Mouse (Mus musculus): ENCODE measurements around the gene Uhmk1. TPM values are rescaled to one million over a fixed set of nuclear protein-coding genes. Genes with fewer than 3 reads are reported as not detected.

Uhmk1 gene
- total RNA-seq, 1 experiment, result 18.8 TPM

DNA sequence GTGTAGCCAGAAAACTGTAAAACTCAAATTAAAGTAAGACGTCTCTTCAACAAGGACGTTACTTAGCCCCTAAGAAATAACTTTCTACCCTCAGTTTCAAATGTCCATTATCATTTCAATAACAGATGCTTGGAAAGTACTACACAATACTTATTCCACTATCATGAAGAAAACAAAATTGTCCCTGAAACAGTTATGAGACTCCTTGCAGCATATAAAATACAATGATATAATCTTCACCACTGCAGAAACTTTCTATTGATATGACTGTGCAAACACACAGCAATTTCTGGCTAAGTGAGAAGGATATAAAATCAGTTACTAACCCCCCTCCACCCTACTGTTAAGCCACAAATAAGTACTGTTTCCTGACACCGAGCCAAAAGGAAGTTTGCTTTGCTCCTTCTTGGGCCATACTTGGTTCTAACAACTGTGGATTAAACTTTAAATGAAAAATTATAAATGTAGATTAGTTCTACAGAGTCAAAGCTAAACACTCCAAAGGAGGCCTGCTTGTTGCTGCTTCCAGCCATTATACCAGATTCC, 51.7 kb downstream of the Uhmk1 start:
- no peak overlapping the region for H3K9ac ChIP-seq (ENCODE audit: insufficient read depth, low read depth, low read length, poor library complexity, severe bottlenecking)
- no peak overlapping the region for H3K4me3 ChIP-seq (ENCODE audit: insufficient read depth in 1 of 2, low read depth in 1 of 2, low read length in 2 of 2, poor library complexity in 1 of 2, severe bottlenecking in 1 of 2)
- in situ Hi-C loops (cut with MboI; ENCODE audit: low sequenced_read_pairs in 2 of 2, unreplicated experiment in 2 of 2), result no loop called here
- peaks cover 3% of the 10 kb centered on the region; the same call in 1 of the 2 replicates for H3K36me3 ChIP-seq (ENCODE audit: control insufficient read depth, insufficient read depth, low read length, poor library complexity, severe bottlenecking)
- no peaks in the 10 kb centered on the region for H3K9me3 ChIP-seq (ENCODE audit: control insufficient read depth, insufficient read depth, low read depth, low read length)
- TF ChIP-seq CHD2 (IDR thresholded peaks at IDR 0.05; ENCODE audit: low read depth, low read length) (no peak), ZNF384 (IDR thresholded peaks at IDR 0.05; ENCODE audit: low read depth, low read length) (no peak), HCFC1 (IDR thresholded peaks at IDR 0.05; ENCODE audit: borderline replicate concordance, insufficient read depth, low read length) (no peak), MAFK (IDR thresholded peaks at IDR 0.05; ENCODE audit: insufficient read depth, low read depth, low read length) (no peak), ZC3H11A (IDR thresholded peaks at IDR 0.05; ENCODE audit: borderline replicate concordance, low read depth, low read length) (no peak)
- peaks cover 0 to 2% of the 10 kb centered on the region in 2 experiments; a peak in 1 of 4 replicates for H3K4me1 ChIP-seq (ENCODE audit: control insufficient read depth in 2 of 2, insufficient read depth in 2 of 2, low read length in 2 of 2, poor library complexity in 1 of 2)
- no peak for DNase-seq (ENCODE audit: low read depth, low spot score)
- no peak overlapping the region for H3K27ac ChIP-seq (ENCODE audit: insufficient read depth, low read depth, low read length, poor library complexity, severe bottlenecking)

DNA sequence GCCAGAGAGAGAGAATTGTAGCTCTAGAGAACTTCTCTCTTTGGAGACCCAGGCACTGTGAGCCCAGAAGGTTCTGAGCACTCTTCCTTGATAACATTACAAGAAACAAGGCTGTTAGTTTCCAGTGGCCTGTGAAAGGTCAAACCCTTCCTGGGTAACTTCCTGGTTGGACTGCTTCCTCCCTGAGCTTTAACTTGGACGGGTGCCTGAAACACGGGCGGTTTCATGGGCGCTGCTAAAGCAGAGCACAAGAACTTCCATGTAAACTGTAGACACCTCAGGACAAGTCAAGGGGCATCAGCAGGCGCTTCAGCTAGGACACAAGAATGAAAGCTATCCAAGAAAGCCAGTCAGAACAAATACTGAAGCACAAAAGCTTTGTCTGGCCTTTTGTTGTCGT, 53.3 kb downstream of the Uhmk1 start:
- Histone ChIP-seq H3K36me3 (ENCODE audit: control insufficient read depth, insufficient read depth, low read length, poor library complexity, severe bottlenecking) (peaks cover 3% of the 10 kb centered on the region; the same call in 1 of the 2 replicates), H3K9ac (ENCODE audit: insufficient read depth, low read depth, low read length, poor library complexity, severe bottlenecking) (no peak overlapping the region), H3K9me3 (ENCODE audit: control insufficient read depth, insufficient read depth, low read depth, low read length) (no peaks in the 10 kb centered on the region), H3K4me3 (ENCODE audit: insufficient read depth in 1 of 2, low read depth in 1 of 2, low read length in 2 of 2, poor library complexity in 1 of 2, severe bottlenecking in 1 of 2) (no peak overlapping the region), H3K27ac (ENCODE audit: insufficient read depth, low read depth, low read length, poor library complexity, severe bottlenecking) (no peak overlapping the region), H3K4me1 (ENCODE audit: control insufficient read depth in 2 of 2, insufficient read depth in 2 of 2, low read length in 2 of 2, poor library complexity in 1 of 2) (peaks cover 0 to 2% of the 10 kb centered on the region in 2 experiments; a peak in 1 of 4 replicates)
- TF ChIP-seq CHD2 (IDR thresholded peaks at IDR 0.05; ENCODE audit: low read depth, low read length), result no peak
- no peak for TF ChIP-seq ZNF384 (IDR thresholded peaks at IDR 0.05; ENCODE audit: low read depth, low read length)
- no peak for TF ChIP-seq MAFK (IDR thresholded peaks at IDR 0.05; ENCODE audit: insufficient read depth, low read depth, low read length)
- TF ChIP-seq HCFC1 (IDR thresholded peaks at IDR 0.05; ENCODE audit: borderline replicate concordance, insufficient read depth, low read length), result no peak
- no peak for TF ChIP-seq ZC3H11A (IDR thresholded peaks at IDR 0.05; ENCODE audit: borderline replicate concordance, low read depth, low read length)
- in situ Hi-C loops (cut with MboI; ENCODE audit: low sequenced_read_pairs in 2 of 2, unreplicated experiment in 2 of 2), result no loop called here
- no peak for DNase-seq (ENCODE audit: low read depth, low spot score)

DNA sequence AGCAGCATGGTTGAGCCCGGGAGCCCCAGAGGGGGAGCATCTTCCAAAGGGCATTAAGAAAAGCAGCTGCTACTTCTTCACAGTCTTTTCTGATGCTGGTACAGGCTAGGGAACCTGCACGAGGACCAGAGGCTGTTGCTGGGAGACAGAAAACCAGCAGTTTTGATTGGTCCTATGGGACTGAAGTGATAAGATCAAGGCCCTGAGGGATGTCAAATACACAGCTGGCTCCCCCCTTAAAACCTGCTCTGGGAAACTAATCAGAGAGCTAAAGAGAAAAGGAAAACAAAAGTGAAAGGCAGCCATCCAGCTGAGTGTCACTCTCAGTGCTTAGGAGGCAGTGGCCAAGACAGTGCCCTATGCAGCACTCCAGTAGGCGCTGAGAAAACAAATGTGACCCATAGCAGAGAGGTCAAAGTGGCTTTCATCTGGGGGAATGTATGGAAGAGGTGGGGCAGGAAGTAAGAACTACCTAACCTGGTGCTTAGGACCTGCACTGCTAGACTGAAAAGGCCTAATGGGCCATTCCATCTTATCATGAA, 54.7 kb downstream of the Uhmk1 start:
- Histone ChIP-seq H3K4me1 (ENCODE audit: control insufficient read depth in 2 of 2, insufficient read depth in 2 of 2, low read length in 2 of 2, poor library complexity in 1 of 2) (no peaks in the 10 kb centered on the region), H3K36me3 (ENCODE audit: control insufficient read depth, insufficient read depth, low read length, poor library complexity, severe bottlenecking) (0 out of 2 replicates have a peak, but pooled peaks cover 3% of the 10 kb centered on the region), H3K9me3 (ENCODE audit: control insufficient read depth, insufficient read depth, low read depth, low read length) (no peaks in the 10 kb centered on the region)

DNA sequence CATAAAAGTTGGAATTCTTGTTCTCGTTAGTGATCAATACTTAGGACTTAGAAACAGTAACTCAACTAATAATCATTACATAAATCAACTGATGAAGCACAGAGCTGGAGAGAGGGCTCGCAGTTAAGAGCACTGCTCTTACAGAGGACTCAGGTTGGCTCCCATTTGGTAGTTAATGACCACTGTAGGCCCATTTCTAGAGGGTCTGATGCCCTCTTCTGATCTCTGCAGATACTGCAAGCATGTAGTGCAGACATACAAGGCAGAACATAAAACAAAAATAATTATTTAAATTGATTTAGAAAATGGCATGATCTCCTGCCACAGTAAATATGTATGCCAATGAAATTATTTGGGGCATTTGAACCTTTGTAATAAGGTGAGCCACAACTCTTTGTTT, 55.5 kb downstream of the Uhmk1 start:
- H3K4me1 ChIP-seq (ENCODE audit: control insufficient read depth in 2 of 2, insufficient read depth in 2 of 2, low read length in 2 of 2, poor library complexity in 1 of 2), result no peaks in the 10 kb centered on the region
- 0 out of 2 replicates have a peak, but pooled peaks cover 3% of the 10 kb centered on the region for H3K36me3 ChIP-seq (ENCODE audit: control insufficient read depth, insufficient read depth, low read length, poor library complexity, severe bottlenecking)
- H3K27ac ChIP-seq (ENCODE audit: insufficient read depth, low read depth, low read length, poor library complexity, severe bottlenecking), result no peak overlapping the region
- no peak for TF ChIP-seq CHD2 (IDR thresholded peaks at IDR 0.05; ENCODE audit: low read depth, low read length)
- TF ChIP-seq HCFC1 (IDR thresholded peaks at IDR 0.05; ENCODE audit: borderline replicate concordance, insufficient read depth, low read length), result no peak
- no peak for TF ChIP-seq ZNF384 (IDR thresholded peaks at IDR 0.05; ENCODE audit: low read depth, low read length)
- TF ChIP-seq MAFK (IDR thresholded peaks at IDR 0.05; ENCODE audit: insufficient read depth, low read depth, low read length), result no peak
- TF ChIP-seq ZC3H11A (IDR thresholded peaks at IDR 0.05; ENCODE audit: borderline replicate concordance, low read depth, low read length), result no peak
- H3K9ac ChIP-seq (ENCODE audit: insufficient read depth, low read depth, low read length, poor library complexity, severe bottlenecking), result no peak overlapping the region
- no peak for DNase-seq (ENCODE audit: low read depth, low spot score)
- in situ Hi-C loops (cut with MboI; ENCODE audit: low sequenced_read_pairs in 2 of 2, unreplicated experiment in 2 of 2), result no loop called here
- H3K9me3 ChIP-seq (ENCODE audit: control insufficient read depth, insufficient read depth, low read depth, low read length), result no peaks in the 10 kb centered on the region
- H3K4me3 ChIP-seq (ENCODE audit: insufficient read depth in 1 of 2, low read depth in 1 of 2, low read length in 2 of 2, poor library complexity in 1 of 2, severe bottlenecking in 1 of 2), result no peak overlapping the region

More for the DNA sequence above, 54.7 kb downstream of the Uhmk1 start:
- Histone ChIP-seq H3K9ac (ENCODE audit: insufficient read depth, low read depth, low read length, poor library complexity, severe bottlenecking) (no peak overlapping the region), H3K4me3 (ENCODE audit: insufficient read depth in 1 of 2, low read depth in 1 of 2, low read length in 2 of 2, poor library complexity in 1 of 2, severe bottlenecking in 1 of 2) (no peak overlapping the region), H3K27ac (ENCODE audit: insufficient read depth, low read depth, low read length, poor library complexity, severe bottlenecking) (no peak overlapping the region)
- DNase-seq (ENCODE audit: low read depth, low spot score), result no peak
- in situ Hi-C loops (cut with MboI; ENCODE audit: low sequenced_read_pairs in 2 of 2, unreplicated experiment in 2 of 2), result no loop called here
- TF ChIP-seq ZNF384 (IDR thresholded peaks at IDR 0.05; ENCODE audit: low read depth, low read length) (no peak), CHD2 (IDR thresholded peaks at IDR 0.05; ENCODE audit: low read depth, low read length) (no peak), HCFC1 (IDR thresholded peaks at IDR 0.05; ENCODE audit: borderline replicate concordance, insufficient read depth, low read length) (no peak), MAFK (IDR thresholded peaks at IDR 0.05; ENCODE audit: insufficient read depth, low read depth, low read length) (no peak)
